Mouse (Mus musculus) lung, adult 2 months (tissue): Measurements from ENCODE around the gene Thsd4.

Experiments used
- CTCF ChIP-seq: fragments of 200-500 bp; IDR thresholded peaks from 2 replicates; pipeline ENCODE4 v1.5.1; 2011; ENCODE audit warnings: mild to moderate bottlenecking, low read length, control low read depth; ENCODE audit not compliant: insufficient read depth
- POLR2A ChIP-seq: fragments of 200-500 bp; IDR thresholded peaks from 2 replicates; pipeline ENCODE4 v1.6.1; 2011; ENCODE audit warnings: low read depth, mild to moderate bottlenecking, control low read depth, low read length, borderline replicate concordance; ENCODE audit errors: extremely low read depth

DNA sequence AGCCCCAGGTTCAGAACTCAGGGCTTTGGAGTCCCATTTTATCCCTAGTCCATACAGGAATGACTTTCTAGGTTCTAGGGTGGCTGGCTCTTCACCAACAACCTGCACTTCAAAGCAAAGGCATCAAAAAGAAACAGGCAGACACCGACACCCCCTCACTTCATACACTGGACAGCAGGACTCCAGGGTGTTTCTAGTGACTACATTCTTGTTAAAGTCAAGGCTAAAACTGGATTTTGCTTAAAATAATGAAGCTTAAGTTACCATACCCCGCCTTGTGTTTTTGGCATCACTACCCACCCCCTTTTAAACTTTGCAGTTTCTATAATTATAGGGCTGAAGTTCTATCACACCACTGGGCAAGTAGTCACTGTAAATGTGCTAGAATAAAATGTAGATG lies 225.6 kb downstream of the Thsd4 start:
- TF ChIP-seq CTCF (no peak), POLR2A (no peak)
